Mouse (Mus musculus) cortical plate, adult 2 months (tissue): ENCODE results near the gene Ccdc9. TPM values are rescaled to one million over a fixed set of nuclear protein-coding genes. Genes with fewer than 3 reads are reported as not detected.

ENCODE experiments used
- H3K27ac ChIP-seq: fragments of 200-500 bp; 2 replicates; pipeline ENCODE4 v1.5.1; 2012; ENCODE audit warnings: low read length, control low read depth, inconsistent platforms; ENCODE audit not compliant: insufficient read depth
- H3K4me1 ChIP-seq: fragments of 200-500 bp; 2 replicates; pipeline ENCODE4 v1.6.1; 2011; ENCODE audit warnings: low read length; ENCODE audit not compliant: control insufficient read depth, insufficient read depth
- H3K4me3 ChIP-seq: fragments of 200-500 bp; 2 replicates; pipeline ENCODE4 v1.5.1; 2011; ENCODE audit warnings: mild to moderate bottlenecking, low read length, control low read depth; ENCODE audit not compliant: insufficient read depth
- CTCF ChIP-seq: fragments of 200-500 bp; IDR thresholded peaks from 2 replicates; pipeline ENCODE4 v1.5.1; 2011; ENCODE audit warnings: mild to moderate bottlenecking, control low read depth, low read length; ENCODE audit not compliant: insufficient read depth; ENCODE audit errors: extremely low read depth
- POLR2A ChIP-seq: fragments of 200-500 bp; IDR thresholded peaks from 2 replicates; pipeline ENCODE4 v1.6.1; 2011; ENCODE audit warnings: mild to moderate bottlenecking, low read length, control low read depth; ENCODE audit not compliant: insufficient read depth; ENCODE audit errors: extremely low read depth
- polyA plus RNA-seq: library from polyadenylated mRNA; depleted of rRNA; stranded (reverse); fragments of >200 nt; gene quantifications from 2 replicates; pipeline ENCODE4 v1.2.3, GENCODE M21; 2012

The Ccdc9 gene
- polyA plus RNA-seq, 1 experiment = 68.9 TPM

GRCm38 (mm10) chr7:16314221-16314775 is 27.7 kb upstream of the Ccdc9 start:
- Histone ChIP-seq H3K27ac (peak overlapping the region; percentile 69), H3K4me1 (0 out of 2 replicates have a peak, but pooled peaks cover 3% of the 10 kb centered on the region), H3K4me3 (peak overlapping the region; percentile 98; the same call in 1 of the 2 replicates)
- no peak for TF ChIP-seq CTCF

GRCm38 (mm10) chr7:16313481-16314220 is 27.1 kb upstream of the Ccdc9 start:
- no peak for TF ChIP-seq CTCF
- peak; percentile 90 for TF ChIP-seq POLR2A
- peak overlapping the region; percentile 98 for H3K4me3 ChIP-seq
- H3K27ac ChIP-seq = peak overlapping the region; percentile 100
- peaks cover 5% of the 10 kb centered on the region; the same call in 1 of the 2 replicates for H3K4me1 ChIP-seq

- TF ChIP-seq CTCF = no peak
- TF ChIP-seq POLR2A = no peak
- Histone ChIP-seq H3K4me1 (peaks cover 5% of the 10 kb centered on the region; the same call in 1 of the 2 replicates), H3K27ac (peak overlapping the region; percentile 100; the same call in 1 of the 2 replicates), H3K4me3 (peak overlapping the region; percentile 98; the same call in 1 of the 2 replicates)
Observed at GRCm38 (mm10) chr7:16312672-16313311, 26.2 kb upstream of the Ccdc9 start.

DNA sequence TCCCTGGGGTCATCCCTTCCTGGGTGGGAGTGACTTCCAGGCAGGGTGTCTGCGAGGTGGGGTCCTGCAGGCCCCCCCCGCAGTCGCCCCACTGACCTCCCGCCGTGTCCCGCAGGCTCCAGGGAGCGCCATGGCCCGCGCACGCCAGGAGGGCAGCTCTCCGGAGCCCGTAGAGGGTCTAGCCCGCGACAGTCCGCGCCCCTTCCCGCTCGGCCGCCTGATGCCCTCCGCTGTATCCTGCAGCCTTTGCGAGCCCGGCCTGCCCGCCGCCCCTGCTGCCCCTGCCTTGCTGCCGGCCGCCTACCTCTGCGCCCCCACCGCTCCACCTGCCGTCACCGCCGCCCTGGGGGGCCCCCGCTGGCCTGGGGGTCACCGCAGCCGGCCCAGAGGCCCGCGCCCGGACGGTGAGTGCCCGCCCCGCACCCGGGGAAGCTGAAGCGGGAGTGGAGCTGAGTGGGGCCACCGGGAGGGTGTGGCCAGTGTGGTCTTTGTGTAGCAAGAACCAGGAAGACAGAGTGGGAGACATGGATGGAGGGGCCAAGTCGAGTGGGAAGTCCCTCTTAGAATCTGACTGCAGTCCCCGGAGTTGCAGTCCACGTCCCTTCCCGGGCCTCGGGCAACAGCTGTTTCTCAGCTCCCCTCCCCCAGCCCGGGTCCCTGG is 25.5 kb upstream of the Ccdc9 start:
- peaks cover 5% of the 10 kb centered on the region; the same call in 1 of the 2 replicates for H3K4me1 ChIP-seq
- peak overlapping the region; percentile 98 for H3K4me3 ChIP-seq
- TF ChIP-seq POLR2A (no peak), CTCF (no peak)
- H3K27ac ChIP-seq = no peak overlapping the region

- no peak for TF ChIP-seq CTCF
- H3K4me3 ChIP-seq = peak overlapping the region; percentile 98
- H3K27ac ChIP-seq = no peak overlapping the region
- peaks cover 5% of the 10 kb centered on the region; the same call in 1 of the 2 replicates for H3K4me1 ChIP-seq
Observed at GRCm38 (mm10) chr7:16311453-16312004, 24.9 kb upstream of the Ccdc9 start.

GRCm38 (mm10) chr7:16310521-16311452 is 24.2 kb upstream of the Ccdc9 start:
- H3K4me3 ChIP-seq = peak overlapping the region; percentile 98

GRCm38 (mm10) chr7:16310020-16310520 is 23.5 kb upstream of the Ccdc9 start:
- no peak for TF ChIP-seq CTCF
- no peak for TF ChIP-seq POLR2A

More at GRCm38 (mm10) chr7:16310521-16311452, 24.2 kb upstream of the Ccdc9 start:
- Histone ChIP-seq H3K27ac (peak overlapping the region; percentile 78), H3K4me1 (peaks cover 5% of the 10 kb centered on the region; the same call in 1 of the 2 replicates)
- TF ChIP-seq CTCF (no peak), POLR2A (no peak)

GRCm38 (mm10) chr7:16309318-16310019 is 22.9 kb upstream of the Ccdc9 start:
- Histone ChIP-seq H3K4me1 (peaks cover 5% of the 10 kb centered on the region; the same call in 1 of the 2 replicates), H3K27ac (peak overlapping the region; percentile 87), H3K4me3 (peak overlapping the region; percentile 98)
- TF ChIP-seq POLR2A (no peak), CTCF (no peak)

More at GRCm38 (mm10) chr7:16310020-16310520, 23.5 kb upstream of the Ccdc9 start:
- H3K27ac ChIP-seq = peak overlapping the region; percentile 87
- peak overlapping the region; percentile 98 for H3K4me3 ChIP-seq
- peaks cover 5% of the 10 kb centered on the region; the same call in 1 of the 2 replicates for H3K4me1 ChIP-seq
